Mouse (Mus musculus) hematopoietic stem cell, adult 5-6 weeks (primary cell): Measurements from ENCODE around the gene Nhej1. TPM values are rescaled to one million over a fixed set of nuclear protein-coding genes. Genes with fewer than 3 reads are reported as not detected.

Experiments used
- ATAC-seq, 2 experiments: fragments of 125-278 bp in 1 of 2; replicated peaks in 1 of 2; 2 replicates each; pipeline ENCODE4 v1.8.0; 2016 to 2017; ENCODE audit warnings: inconsistent platforms in 2 of 2, mild to moderate bottlenecking in 2 of 2, moderate number of reproducible peaks in 2 of 2, low read depth in 1 of 2, moderate TSS enrichment in 1 of 2; ENCODE audit not compliant: low FRiP score in 2 of 2, poor library complexity in 2 of 2, severe bottlenecking in 2 of 2, insufficient read depth in 1 of 2, low TSS enrichment in 1 of 2
- total RNA-seq: library from RNA; stranded (forward); fragments of 172-1452, 232-1000 nt; gene quantifications from 2 replicates; pipeline ENCODE4 v1.2.3, GENCODE M21; 2017

Nhej1 gene
- total RNA-seq, 1 experiment from 2014 or later = 6.5 TPM

DNA sequence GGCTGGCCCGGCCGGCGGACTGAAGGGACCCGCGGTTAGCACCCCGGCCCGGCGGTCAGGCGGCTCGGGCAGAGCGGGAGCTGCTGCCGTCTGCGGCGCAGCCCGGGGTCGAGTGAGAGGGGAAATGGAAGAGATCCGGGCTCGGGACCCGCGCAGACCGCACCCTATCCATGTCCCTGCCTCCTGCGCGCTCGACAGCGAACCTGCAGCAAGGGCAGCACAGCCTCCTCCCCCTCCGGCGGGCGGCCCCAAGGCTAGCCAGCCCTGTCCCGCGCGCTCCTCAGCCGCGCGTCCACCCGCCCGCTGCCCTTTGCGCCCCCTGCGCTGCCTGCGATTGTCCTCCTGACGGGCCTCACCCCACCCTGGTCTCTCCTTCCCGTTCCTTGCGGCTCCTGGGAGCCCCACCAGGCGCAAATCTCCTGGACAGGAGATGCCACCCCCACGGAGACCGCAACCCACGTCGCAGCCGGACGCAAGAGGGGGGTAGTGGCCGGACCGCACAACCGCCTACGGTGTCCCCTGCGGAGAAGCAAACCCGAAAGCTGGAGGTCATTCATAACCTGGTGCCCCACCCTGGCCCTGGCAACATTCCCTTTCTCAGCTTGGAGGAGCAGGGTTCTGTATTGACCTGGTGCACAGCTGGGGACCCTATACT, 173.3 kb downstream of the Nhej1 start, which contains the start of gene Ihh:
Gene Ihh, minus strand, starts transcription at position 117 of the 655 bp plus-strand sequence.
- ATAC-seq = no peak

DNA sequence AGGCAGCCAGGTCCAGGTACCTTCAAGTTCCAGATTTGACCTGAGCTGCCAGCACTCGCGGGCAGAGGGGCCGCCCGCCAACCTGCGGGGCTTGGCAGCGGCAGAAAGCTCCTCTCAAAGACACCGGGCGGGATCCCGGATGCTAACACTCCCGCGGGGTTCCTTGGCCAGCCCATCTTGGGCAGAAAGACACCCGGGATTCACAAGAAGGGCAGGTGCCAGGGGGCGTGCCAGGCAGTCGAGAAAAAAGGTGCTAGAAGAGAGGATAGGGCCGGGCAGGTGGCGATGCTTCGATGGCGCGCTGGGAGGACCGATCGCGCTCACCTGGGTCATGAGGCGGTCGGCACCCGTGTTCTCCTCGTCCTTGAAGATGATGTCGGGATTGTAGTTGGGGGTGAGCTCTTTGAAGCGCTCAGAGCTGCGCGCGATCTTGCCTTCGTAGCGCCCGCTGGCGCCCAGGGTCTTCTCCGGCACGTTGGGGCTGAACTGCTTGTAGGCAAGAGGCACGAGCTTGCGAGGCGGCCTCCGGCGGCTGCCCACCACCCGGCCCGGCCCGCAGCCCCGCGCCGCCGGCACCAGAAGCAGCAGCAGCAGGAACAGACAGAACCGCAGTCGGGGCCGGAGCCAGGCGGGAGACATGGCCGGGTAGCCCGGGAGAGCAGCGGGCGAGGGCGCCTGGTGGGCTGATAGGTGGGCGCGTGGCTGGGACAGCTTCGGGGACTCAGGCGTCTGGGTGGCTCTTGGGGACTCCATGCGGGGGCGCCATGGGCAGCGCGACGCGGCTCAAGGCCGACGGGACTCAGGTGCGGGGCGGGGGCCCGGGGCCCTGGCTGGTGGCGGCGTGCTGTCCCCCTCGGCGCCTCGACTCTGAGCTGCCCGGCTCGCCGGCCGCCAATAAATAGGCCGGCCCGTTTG, 174.2 kb downstream of the Nhej1 start:
- no peak for ATAC-seq

DNA sequence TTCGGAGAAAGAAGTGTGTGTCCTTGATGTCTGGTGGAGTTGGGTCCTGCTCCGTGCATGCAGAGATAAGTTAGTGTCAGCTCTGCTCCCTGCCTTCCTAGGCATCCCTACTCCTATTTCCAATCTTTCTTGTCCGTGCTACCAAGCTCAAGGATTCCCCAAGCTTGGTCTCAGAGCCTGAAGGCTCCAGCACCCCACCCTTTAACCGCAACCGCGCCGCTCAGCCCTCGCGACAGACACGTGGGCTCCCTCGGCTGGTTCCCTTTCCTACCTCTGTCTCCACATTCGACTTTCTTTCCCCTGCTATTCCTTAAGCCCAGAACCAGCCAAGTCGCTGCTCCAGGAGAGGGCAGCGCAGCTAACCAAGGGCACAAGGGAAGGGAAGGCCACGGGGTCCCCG, 174.9 kb downstream of the Nhej1 start:
- ATAC-seq = peak; percentile 57 to 72; a peak in 3 of 4 replicates

DNA sequence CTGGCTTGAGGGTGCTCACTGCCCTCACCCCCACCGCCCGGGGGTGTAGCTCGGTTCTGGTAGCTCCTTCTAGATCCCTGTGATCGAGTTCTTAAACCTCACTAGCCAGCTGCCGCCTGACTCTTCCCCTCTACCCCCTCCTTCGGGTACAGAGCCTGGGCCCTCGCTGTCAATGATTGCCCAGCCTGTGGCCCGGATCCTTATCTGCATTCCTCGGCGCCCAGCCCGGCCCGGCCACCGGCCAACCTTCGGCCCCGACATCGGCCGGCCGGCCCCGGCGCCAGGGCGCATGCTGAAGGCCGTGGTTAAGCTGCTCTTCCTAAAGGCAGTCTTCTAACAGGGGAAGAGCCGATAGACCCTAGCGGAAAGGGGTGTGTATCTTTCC, 175.3 kb downstream of the Nhej1 start:
- ATAC-seq = no peak

DNA sequence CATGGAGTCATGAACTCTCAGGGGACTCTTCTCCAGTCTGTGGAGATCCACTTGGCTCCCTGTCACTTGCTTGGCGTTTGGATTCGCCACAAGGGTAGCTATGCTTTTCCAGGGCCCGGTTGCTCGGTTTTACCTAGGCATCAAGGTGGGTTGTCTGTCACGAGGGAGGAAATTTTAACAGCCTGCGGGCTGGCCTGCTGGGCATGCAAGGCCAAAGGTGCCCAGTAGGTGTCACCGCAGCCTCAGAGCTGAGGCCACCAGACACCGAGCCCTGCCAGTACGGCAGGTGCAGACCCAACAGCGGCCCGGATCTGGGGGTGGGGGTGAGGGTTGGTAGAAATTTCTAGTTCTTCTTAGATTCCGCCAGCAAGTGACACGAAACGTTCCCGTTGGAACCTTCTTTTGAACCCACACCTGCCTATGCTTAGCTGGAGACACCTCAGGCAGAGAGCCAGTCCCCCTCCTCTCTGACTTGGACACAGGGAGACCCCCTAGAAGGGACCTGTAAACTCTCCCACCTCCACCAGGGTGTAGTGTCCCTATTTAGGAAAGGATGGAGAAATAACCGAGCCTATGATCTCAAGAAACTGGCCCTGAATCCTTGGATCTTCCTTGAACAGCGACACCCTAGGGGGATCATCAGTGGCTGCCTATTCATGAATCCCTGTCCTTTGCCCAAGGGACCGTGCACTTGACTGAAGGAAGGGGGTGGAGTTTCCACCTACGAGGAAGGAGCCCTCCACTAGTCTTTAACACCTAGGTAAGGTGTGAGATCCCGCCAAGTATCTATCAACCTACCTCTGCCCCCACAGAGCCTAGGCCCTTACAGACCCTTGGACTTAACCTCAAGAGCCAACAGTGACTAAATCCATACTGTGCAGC, 176.0 kb downstream of the Nhej1 start:
- peak; percentile 72 to 84 for ATAC-seq

DNA sequence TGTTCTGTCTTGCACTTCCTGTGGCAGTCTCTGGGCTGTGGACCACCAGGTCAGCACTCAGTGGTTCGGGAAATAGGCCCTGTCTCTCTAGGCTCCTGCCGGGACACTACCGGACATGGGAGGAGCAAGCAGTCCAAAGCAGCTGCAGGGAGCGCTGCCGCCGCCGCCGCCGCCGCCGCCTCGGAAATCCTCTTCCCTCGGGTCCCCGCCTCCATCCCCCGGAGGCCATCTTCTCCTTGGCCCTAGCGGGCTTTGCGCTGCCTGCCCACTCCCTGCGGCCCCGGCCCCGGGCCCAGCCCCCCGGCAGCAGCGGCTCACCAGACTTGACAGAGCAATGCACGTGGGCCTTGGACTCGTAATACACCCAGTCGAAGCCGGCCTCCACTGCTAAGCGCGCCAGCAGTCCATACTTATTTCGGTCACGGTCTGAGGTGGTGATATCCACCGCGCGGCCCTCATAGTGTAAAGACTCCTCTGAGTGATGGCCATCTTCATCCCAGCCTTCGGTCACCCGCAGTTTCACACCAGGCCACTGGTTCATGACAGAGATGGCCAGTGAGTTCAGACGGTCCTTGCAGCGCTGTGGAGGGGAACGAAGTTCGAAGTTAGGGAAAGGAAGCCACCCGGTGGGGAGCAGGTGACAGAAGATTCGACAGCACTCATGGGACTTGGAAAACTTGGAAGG, 176.9 kb downstream of the Nhej1 start:
- no peak for ATAC-seq

DNA sequence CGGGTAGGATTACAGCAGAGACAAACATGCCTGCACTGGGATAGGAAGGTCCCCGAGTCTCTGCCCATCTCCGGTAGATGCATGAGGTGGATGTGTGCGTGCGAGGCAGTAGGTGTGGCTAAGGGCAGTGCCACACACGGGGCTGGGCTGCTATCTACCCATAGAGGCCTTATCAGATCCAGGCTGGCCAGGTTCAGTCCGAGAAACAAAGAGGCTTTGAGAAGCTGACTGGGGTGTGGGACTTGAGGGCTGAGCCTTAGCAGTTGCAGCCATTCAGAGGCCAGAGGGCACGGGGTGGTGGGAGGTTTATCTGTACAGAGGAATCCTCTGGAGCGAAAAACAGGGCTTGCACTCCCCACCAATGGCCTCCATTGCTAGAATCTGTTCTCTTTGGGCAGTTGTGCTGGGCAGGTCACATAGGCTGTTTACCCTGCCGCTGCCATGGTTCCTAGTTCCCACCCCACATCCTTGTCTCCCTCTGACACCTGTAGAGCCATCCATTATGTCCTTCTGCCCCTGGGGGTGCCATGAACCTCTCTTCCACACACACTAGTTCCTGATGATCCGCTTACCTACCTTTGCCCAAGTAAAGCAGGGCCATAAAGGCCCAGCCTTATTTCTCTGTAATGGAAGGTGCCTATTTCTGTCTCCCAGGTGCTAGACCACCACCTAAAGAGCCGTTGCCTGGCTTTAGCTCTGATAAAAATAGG, 183.2 kb downstream of the Nhej1 start:
- ATAC-seq = no peak

DNA sequence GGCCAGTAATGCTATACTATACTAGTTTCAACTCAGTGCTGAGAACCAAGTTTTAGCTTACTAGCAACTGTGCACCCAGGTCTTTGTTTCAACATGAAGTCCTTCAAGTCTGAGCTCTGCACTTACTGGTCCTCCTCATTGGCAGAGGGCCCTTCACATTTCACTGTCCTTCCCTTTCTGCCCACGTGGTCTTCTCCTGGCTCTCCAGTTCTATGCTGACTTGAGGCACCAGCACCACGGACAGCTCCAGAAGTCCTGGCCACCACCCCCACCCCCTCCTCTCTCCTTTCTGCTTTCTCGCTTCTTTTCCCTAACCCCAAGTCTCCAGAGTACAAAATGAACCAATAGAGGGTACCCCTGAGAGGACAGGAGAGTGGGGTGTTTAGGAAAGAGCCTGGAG, 185.2 kb downstream of the Nhej1 start:
- no peak for ATAC-seq

DNA sequence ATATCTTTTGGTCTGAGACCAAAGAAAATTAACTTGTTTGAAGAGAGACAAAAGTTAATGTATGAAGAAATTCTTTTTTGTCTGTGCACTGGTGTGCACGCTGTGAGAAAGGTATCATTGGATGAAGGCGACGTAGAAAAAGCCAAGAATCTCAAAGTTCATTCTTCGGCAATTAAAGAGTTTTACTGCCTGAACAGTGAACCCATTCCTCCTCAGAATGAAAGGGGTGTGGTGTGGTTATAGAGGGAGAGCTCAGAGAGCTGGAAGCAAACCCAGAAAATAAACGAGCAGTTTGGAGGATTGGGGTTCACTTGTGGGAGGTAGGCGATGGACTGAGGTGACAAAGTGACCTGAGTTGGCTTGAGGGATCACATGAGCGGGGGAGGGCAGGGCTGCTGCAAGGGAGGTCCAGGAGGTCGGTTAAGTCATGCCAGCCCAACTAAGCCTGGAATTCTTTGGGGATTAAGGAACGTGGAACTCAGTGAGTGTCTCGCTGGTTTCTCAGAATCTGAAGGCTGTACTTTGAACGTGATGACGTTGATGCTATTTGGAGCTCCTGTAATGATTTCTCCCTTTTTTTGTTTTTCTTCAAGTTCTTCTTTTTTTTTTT, 188.7 kb downstream of the Nhej1 start:
- ATAC-seq = no peak

DNA sequence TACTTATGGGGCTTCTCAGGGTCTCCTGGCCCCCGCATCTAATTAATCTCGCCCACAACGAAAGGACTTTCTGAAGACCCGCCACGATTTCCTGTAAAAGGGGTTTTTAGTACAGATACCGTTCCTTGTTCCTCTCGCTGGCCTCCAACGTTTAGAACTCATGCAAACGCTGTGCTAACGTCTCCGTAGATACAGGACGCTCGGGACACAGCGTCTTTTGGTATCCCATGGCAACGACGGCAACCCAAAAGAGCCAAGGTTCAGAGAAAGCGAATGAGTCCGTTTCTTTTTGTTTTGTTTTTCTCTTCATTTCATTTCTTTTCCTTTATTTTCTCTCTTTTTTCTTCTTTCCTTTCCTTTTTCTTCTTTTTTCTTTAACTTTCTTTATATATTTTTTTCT, 189.6 kb downstream of the Nhej1 start, which contains the start of gene Cfap65:
Gene Cfap65, minus strand, starts transcription at position 198 of the 400 bp plus-strand sequence.
- ATAC-seq = peak in 1 of 2 experiments; percentile 42; a peak in 1 of 4 replicates

DNA sequence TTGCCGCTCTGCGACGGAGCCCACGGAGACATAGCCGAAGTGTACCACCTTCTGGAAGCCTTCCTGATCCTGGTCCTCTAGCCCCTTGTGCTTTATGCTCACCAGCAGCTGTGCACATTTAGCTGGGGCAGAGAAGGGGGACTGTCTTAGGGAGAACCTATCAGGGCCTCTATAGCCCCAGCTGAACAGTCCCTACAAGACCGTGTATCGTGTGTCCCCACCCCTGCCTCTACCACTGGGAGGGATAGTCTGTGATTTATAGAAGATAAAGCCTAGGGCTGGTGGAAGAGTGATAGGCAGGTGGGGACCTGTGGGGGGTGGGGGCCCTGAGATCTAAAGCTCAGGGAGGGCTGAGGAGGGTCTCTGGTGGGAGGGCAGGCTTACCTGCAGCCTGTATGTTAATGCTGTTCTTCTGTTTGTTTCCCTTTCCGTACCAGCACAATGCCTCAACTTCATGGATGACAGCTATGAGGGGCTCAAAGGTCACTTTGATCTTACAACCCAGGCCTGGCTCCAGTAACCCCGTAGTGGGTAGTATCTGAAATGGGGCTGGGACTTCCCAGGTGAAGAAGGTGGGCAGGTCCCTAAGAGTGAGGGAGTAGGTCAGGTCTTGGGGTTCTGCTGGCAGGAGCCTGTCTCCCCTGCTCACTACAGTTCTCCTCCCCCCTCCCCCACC, 197.2 kb downstream of the Nhej1 start:
- no peak for ATAC-seq

DNA sequence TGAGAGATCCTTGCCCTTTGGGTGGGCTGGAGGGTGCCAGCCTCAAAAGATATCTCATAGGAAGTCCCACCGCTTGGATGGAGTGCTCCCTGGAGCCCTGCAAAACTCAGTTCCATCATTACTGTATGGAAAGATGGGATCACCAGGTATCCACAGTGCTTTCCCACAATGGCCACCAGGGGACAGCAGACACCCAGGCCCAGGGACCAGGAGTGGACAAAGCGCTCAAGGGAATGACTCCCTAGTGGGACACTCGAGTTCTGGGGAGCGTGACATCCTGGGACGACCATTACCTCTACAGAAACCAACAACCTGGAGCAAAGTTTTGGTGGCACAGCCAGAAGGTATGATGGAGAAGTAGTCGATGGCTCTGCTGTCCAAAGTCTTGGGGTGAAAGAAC, 198.3 kb downstream of the Nhej1 start:
- no peak for ATAC-seq

DNA sequence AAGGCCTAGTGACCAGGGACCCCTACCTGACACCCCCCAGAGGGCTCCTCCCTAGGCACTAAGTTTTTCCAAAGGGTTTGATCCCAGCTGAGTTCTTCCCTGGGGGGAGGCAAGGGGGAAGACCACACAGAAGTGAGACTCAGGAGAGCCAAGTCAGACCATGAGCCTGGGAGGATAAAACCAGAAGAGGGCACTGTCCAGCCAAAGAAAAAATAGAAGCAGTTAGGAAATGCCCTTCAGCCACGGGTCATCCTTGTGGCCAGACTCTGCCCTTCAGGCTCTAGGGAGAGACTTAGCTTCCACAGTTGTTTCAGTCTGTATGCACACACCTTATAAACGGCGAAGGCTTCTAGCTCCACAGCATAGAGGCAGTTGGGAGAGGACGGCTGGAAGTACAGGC, 200.5 kb downstream of the Nhej1 start:
- no peak for ATAC-seq
